Mouse (Mus musculus) adrenal gland, postnatal 14 days (tissue): Measurements from ENCODE around the gene Kctd20. TPM values are rescaled to one million over a fixed set of nuclear protein-coding genes. Genes with fewer than 3 reads are reported as not detected.

Experiments used
- DNase-seq: peaks from one replicate; pipeline ENCODE4 v3.0.0; 2021; ENCODE audit warnings: mixed read lengths
- total RNA-seq: library from RNA; stranded (reverse); gene quantifications from 2 replicates; pipeline ENCODE4 v1.2.3, GENCODE M21; 2021

Gene Kctd20
- total RNA-seq, 1 experiment from 2014 or later, result 71.6 TPM

DNA sequence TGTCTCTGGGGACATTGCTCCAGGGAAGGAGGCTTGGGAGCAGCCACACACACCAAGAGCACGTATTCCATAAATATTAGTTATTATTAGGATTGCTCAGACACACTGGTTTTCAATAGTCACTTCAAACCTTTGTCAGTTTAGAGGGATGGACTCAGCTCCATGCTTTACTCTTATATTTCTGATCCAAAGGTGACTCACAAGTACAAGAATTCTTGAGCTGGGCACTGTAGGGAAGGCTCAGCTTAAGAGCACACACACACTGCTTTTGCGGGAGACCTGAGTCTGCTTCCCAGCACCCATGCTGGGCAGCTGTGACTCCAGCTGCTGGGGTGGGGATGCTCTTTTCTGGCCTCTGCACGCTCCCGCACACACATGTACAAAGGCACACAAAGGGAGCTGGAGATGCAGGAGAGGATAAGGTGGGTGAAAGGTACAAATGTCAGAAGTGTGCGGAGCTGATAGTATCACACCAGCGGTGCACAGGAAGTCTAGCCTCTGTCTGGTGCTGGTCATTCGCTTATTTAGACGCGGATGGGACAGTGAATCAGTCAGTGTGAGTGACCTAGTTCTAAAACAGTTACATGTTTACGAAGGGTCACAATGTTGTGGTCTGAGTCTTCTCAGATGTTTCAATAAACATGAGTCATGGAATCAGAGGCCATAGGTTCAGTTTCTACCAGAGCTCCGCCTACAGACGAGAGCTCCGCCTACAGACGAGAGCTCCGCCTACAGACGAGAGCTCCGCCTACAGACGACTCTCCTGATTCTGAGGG, 20.1 kb upstream of the Kctd20 start:
- DNase-seq, result no peak

DNA sequence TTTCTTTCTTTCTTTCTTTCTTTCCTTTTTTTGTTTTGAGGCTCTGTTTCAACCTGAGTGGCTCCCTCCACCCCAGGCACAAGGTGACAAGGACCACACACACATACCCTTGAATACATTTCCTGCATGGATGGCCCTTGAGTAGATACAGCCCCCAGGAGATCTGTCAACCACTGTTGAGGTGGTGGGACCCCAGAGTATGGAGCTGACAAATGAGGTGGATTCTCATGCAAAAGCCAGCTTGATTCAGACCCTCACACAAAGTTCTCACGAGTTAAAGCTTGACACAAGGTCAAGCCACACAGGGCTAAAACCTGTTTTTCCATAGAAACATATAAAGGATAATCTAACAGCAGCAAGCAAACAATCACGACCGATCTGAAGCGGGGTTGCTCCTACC, 19.5 kb upstream of the Kctd20 start:
- no peak for DNase-seq

DNA sequence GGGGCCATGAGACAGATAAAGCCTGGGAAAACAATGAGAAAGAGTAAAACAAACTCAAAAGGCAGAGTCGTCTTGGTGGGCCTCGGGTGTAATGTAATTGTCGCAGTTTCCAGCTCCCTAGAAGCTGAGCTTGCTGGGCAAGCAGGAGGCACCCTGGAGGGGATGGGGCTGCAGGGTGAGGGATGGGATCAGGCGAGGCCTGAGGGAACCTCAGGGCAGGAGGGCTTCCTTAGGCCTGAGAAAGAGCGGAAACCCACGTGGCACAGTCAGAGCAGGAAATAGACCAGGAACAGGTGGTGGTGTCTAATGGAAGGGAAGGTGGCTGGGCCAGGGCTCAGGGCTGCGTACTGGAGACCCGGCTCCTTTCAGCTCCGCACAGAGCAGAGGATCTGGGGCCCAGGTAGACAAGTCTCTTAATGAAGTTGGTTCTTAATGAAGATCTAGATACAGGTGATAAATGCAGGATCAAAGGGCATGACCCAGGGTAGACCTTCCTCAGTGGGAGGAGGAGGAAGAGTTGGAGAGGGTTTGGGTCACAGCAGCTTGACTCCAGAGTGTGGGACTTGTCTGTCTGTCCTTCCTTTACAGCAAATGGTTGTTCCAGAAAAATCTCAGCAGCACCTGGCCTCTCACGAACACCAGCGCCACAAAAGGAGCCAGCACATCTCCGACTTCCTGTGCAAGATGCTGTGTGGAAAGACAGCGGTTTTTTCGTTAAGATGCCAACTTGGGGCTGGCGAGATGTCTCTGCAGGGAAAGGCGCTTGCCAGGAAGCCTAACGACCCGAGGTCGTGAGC, 17.4 kb upstream of the Kctd20 start:
- no peak for DNase-seq

DNA sequence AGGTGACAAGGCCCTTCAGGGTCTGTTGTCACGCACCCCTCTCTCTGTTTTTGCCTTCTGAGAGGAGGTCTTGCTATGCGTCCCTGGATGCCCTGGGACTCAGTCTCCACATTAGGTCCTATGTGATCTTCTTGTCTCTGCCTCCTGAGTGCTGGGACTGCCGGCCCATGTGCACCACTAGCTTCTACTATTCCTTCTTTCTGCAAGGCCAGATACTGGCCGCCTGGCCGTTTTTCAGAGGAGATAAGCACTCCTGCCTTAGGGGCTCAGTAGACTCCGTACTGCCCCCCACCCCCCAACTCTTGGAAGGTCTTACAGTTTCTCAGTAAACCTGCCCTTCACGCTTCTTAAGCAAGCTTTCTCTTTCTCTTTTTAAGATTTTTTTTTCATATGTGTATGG, 15.6 kb upstream of the Kctd20 start:
- DNase-seq, result no peak

DNA sequence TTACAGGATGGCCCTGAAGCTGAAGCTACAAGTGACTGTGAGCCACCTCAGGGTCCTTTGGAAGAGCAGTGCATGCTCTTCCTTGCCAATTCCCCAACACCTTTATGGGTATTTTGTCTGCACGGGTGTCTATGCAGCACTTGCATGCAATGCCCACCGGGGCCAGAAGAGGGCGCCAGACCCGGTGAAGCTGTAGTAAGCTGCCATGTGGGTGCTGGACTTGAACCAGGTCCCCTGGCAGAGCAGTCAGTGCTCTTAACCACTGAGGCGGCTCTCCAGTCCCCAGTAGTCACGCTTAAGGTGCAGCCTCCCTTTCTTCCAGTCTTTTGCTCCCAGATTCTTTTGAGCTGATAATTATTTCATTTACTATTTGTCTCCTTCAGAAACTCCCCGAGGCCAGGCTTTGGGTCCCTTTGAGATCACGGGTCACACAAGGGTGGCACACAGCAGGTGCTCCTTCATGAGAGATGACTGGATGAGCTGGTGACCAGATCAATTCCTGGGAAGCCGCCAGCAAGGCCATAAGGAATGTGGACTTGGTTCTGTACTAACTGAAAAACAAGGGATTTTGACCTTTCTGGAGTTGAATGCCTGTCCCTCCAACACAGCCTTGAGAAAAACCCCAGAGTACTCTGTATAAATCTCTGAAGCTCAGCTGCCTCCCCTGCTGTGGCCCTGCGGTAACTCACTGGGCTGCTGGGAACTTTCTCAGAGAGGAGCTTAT, 15.0 kb upstream of the Kctd20 start:
- peak; percentile 83 for DNase-seq

DNA sequence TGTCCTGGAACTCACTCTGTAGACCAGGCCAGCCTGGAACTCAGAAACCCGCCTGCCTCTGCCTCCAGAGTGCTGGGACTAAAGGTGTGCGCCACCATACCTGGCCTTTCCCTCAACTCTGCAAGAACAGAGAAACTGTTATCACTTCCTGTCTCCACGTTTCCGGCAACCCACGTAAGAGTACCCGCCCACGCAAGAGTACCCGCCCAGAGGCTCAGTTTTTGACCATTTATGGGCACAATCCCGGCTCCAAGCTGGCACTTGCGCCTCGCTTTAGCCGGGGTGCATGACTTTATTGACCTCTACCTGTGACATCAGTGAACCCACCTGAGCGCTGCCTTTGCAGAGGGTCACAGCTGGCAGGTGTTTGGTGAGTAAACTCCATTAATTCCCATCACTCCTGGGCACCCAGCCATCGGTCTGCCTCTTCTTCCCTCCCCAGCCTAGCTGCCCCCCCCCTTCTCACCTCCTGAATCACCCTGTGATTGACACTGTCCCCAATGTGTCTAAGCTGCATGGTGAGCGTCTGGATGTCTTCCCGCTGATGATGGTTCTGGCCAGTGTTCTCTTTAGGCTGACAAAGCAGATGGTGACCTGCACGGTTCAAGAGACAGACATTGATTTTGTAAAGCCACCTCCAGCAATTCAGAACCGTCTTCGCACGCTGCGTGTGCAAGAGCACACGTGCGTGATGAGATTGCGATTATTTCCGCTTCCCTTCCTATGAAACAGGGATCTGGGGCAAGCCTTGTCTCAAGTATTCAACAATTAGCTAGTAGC, 10.8 kb upstream of the Kctd20 start:
- DNase-seq, result no peak

DNA sequence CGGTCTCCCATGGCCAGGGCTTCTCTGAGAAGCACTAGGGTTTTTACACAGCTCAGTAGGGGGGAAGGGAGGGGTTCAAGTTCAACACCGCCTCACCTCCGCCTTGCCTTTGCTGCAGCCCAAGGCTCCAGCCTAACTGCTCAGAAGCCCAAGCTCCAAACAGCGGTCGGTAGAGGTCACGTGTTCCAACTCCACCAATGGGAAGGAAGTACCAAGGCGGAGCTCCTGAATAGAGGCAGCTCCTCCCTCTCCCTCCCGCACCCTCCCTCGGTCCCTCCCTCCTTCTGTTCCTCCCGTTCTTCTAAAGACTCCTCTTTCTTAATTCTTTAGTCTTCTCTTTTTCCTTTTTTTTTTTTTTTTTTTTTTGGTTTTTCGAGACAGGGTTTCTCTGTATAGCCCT, 9.6 kb upstream of the Kctd20 start:
- peak; percentile 43 for DNase-seq

DNA sequence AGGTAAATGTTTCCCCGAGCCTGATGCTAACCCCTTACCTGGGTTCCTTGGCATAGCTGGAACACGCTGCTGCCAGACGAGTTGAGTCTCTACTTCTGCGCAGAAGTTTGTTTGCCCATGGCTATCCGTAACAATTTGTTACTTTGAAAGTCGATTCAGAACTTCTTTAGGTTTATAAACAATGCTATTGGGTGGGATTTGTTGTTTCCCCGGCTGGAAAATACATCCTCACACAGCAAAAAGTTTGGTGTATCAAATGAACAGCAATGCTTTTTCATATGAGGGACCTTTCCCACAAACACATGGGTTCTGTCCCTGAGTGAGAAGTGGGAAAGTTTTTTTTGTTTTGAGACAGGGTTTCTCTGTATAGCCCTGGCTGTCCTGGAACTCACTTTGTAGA, 8.0 kb upstream of the Kctd20 start, which contains the start of gene Pxt1:
TSS of gene Pxt1 (minus strand) at position 101 of the 400 bp plus-strand sequence.
- DNase-seq, result no peak

DNA sequence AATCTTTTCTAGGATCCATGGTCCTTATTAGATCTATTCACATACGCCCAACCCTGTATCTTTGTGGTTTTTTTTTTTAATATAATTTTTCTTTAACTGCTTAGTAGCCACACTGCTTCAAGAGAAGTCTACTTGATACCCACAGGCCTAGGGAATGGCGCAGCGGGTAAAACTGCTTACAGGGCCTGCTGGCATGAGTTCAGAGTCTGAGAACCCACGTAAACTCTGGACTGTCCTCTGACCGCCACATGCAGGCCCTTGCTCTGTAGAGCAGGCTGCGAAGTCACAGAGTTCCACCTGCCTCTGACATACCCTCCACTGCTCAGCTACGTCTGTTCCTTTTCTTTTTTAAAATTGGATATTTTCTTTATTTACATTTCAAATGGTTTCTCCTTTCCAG, 7.3 kb upstream of the Kctd20 start:
- DNase-seq, result no peak

DNA sequence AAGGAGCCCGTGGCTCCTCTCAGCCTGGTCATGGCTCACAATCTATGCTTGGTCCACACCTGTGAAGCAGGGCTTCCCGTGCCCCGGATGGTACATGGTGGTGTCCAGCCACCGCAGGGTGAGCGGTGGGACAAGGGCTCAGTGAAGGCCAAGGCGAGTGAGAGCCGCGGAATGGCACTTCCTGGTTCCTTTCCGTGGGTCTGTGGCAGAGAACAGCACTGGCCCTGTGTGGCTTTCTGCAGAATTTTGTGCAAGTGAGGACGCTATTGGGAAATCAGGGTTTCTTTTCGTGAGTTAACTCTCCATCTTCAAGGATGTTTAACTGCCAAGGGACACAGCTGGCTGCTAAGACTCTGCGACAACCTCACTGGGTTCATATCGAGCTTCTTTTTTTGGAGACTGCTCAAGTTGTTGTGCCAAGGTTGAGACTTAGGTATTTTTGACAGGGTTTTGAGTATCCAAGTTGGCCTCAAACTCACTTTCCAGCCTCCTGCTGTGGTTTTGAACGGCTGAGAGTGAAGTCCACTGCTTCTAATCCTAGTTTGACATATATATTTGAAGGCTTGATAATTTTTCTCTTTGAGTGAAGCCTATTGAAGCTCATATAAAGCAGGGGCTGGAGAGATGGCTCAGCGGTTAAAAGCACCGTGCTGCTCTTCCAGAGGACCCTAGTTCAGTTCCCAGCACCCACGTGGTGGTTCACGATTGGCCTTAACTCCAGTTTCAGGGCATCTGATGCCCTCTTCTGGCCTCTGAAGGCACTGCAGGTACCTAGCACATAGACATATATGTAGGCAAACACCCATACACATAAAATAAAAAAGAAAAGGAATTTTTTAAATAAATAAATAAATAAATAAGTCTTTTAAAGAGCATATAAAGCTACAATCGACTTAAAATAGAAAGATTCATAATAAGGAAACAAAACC, 4.5 kb upstream of the Kctd20 start:
- DNase-seq, result no peak

DNA sequence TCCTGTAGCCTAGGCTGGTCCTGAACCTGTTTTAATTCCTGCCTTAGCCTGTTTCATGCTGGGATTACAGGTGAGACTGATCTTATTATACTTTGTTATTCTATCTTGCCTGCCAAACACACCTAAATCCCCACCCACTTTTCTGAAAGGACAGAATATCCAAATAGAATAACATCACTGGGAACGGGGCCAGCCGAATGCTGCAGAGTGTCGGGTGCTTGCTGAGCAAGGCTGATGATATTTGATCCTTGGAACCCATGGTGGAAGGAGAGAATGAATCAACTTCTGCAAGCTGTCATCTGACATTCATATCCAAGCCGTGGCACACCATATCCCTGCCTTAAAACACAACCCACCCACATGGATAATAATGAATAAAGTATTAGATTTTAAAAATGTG, 3.1 kb upstream of the Kctd20 start:
- peak; percentile 75 for DNase-seq

DNA sequence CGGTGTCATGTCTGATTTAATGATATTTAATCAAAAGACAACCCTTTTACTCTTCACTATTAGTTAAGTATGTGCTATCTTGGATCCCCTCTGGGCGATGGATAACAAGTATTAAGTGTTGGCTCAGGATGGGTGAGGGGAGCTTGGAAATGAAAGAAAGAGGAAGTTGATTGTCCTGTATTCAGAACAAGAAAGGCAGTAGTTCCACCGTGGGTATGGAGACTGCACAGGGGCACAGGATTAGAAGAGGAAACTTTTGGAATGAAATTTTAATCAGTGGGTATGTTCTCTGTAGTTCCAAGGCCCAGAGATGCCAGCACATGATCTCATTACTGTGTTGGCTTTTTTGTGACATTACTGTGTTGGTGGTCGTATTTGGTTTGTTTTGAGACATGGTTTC, 999 bp upstream of the Kctd20 start:
- no peak for DNase-seq

DNA sequence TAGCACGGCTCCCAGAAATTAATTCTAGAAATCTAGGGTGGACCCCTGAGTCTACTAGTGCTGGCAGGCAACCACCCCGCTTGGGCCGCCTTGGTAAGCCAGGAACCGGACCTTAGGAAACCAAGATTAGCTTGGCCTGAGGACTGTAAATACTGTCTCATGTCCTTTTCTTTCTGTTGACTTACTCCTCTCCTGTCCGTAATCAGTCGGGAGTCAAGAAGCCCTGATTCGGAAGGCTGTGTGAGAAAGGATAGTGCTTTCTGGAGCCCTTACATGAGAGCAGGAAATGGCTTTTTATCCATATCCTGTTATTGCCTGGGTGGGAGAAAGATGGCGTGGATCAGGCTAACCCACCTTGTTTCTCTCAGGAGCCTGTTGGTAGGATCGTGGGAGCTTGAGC, 1.5 kb downstream of the Kctd20 start:
- DNase-seq, result peak; percentile 34

DNA sequence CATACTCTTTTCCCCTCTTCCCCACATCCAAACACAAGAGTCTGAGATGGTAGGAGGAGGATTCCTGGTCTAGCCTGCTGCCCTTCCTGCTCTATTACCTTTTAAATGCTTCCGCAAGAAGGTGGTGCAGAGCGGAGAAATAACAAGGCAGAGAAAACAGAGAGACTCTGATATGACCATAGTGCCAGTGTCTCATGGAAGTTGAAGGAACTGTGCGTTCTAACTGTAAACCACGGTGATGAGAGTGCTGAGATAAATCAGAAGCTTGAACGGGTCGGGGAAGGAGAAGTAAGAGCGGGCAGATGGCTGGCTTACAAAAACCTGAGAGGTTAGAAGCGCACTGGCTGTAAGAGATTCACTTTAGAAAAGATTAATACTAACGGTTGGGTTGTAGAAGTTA, 2.7 kb downstream of the Kctd20 start:
- DNase-seq, result no peak

DNA sequence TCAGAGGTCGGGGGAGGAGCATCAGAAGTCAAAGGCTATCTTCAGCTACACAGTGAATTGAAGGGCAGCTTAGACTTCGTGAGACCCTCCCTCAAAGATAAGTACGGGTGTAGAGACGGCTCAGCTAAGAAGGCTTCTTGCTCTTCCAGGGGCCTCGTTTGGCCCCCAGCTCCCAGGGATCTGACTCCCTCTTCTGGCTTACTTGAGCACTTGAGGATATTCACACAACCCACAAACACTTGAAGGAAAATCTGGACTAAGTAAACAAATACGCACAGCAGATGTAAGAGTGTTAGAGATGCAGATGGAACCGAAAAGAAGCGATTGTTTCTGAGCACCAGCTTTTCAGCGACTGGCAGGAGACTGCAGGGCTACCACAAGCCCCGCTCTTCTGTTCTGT, 8.8 kb downstream of the Kctd20 start:
- DNase-seq, result no peak

DNA sequence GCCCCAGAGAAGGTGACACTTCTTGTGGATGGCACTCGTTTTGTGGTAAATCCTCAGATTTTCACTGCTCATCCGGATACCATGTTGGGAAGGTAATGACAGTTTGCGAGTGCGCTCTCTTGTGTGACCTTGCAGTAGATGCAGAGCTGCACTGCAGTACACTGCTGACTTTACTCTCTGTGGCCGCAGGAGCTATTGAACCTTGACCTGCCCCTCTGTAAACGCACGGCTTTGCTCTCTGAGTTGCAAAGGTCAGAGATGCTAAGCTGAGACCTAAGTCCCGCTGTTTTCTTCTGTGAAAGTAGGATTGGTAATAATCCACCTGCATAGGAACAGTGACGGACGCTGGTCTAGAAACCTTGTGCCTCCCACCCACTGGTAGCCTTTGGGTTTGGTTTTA, 9.8 kb downstream of the Kctd20 start:
- no peak for DNase-seq

DNA sequence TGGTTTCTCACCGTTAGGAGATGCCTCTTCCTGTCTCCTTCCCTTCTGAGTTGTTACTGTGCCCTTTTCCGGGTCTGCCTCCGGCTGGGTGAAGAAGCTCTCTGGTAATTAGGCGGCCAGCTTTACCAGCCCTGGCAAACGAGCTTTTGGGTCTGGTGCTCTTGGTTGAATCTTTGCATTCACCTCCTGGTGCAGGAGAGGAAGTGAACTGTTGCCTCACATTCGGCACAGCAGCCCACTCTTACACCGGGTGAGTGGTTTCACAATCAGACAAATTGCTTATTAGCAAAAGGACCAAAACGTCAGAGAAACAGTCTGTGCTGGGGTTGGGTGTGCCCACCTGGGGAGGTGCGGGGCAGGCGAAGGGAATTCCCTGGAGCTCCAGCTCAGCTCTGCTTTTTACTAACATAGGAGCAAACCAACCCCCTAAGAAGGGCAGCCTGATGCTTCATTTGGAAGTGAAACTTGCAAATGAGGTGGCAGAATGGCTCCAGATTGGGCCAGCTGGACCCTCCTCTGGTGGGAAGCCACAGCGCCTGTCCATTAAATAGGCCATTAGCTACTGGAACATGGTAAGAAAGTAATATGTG, 15.4 kb downstream of the Kctd20 start:
- no peak for DNase-seq

DNA sequence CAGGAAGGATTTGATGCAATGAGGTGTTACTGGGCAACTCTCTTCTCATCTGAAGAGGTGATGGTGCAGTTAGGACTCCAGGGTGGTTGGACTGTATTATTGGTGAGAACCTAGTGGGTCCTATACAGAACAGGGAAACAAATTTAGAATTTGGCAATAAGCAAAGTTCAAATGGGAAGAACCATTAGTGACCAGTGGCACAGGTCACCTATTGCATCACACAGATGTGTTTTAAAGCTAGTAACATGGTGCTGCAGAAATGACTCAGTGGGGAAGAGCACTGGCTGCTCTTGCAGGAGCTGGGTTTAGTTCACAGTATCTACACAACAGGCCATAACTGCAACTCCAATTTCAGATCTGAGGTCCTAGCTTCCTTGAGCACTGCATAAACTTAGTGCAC, 18.4 kb downstream of the Kctd20 start:
- DNase-seq, result no peak

DNA sequence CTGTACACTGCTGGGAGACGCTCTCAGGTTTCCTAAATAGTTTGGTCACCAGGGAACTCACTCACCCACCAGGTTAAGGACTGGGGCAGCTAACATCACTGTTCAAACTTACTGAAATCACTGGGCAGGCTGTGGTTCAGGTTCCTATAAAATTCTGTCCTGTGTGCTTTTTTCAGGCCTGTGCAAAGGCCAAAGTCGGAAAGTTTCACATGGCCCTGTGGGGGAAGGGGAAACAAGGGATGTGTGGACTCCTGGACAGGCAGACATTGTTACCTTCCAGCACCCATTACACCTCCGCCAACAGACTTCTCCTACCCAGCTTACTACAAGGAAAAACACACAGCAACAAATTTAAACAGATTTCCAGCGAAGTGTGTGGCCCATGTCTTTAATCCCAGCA, 27.3 kb downstream of the Kctd20 start:
- no peak for DNase-seq

DNA sequence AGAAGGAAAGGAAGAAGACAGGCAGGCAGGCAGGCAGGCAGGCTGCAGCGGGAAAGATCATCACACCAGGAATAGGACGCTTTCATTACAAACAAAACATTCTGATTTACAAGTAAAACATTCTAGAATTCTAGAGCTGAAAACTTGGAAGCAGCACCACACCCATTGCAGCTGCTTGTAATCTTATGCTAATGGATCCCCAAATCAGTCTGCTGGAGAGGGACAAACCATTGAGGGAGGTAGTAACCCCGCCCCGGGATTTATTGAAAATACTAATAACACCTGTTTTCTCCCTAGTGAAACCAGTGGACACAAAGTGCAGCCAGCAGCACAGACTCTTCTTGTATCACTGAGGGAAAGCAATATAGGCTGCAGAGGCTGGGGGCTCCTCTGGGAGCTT, 29.3 kb downstream of the Kctd20 start:
- no peak for DNase-seq

DNA sequence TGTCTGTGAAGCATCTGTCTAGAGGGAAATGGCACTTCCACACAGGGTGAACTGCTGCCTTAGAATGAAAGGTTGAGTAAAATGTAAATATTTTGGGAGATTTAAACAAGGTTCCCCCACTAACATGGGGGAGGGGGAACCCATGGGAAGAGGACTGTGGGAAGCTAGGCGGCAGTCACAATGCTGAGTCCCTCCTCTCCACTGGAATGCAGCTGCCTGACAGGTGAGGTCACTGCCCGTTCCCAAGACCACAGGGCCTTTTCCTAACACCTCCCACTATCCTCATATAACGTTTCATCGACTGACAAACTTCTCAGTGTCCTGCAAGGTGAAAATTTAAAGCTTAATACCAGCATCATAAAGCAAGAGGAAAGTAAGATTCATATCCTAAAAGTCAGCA, 30.8 kb downstream of the Kctd20 start:
- no peak for DNase-seq
